Mouse (Mus musculus) embryonic facial prominence, embryonic 13.5 days (tissue): ENCODE measurements around the gene Nfkbil1. TPM values are rescaled to one million over a fixed set of nuclear protein-coding genes. Genes with fewer than 3 reads are reported as not detected.
A peak's percentile ranks its signal among the peaks of the same experiment; 100 is the strongest.

Experiments
- ATAC-seq: fragments of 200-750 bp; cut with Nextera tagmentation; 2 replicates; pipeline ENCODE4 v1.8.0; 2017; ENCODE audit warnings: low read depth; ENCODE audit not compliant: insufficient number of reproducible peaks, insufficient read depth, low FRiP score, low TSS enrichment
- H3K27ac ChIP-seq: fragments of 300-500 bp; sonication (generic); 2 replicates; pipeline ENCODE4 v1.5.1; 2015; ENCODE audit warnings: moderate library complexity, mild to moderate bottlenecking, inconsistent platforms
- H3K27me3 ChIP-seq: fragments of 300-500 bp; sonication (generic); 2 replicates; pipeline ENCODE4 v1.6.1; 2015; ENCODE audit warnings: mild to moderate bottlenecking, inconsistent platforms
- H3K36me3 ChIP-seq: fragments of 300-500 bp; sonication (generic); 2 replicates; pipeline ENCODE4 v1.6.1; 2015; ENCODE audit warnings: mild to moderate bottlenecking, inconsistent platforms
- H3K4me1 ChIP-seq: fragments of 300-500 bp; sonication (generic); 2 replicates; pipeline ENCODE4 v1.6.1; 2015; ENCODE audit warnings: inconsistent platforms
- H3K4me2 ChIP-seq: fragments of 300-500 bp; sonication (generic); 2 replicates; pipeline ENCODE4 v1.6.1; 2015; ENCODE audit warnings: moderate library complexity, mild to moderate bottlenecking, inconsistent platforms
- H3K4me3 ChIP-seq: fragments of 300-500 bp; sonication (generic); 2 replicates; pipeline ENCODE4 v1.5.1; 2015; ENCODE audit warnings: mild to moderate bottlenecking, inconsistent platforms
- H3K9ac ChIP-seq: fragments of 300-500 bp; sonication (generic); 2 replicates; pipeline ENCODE4 v1.6.1; 2015; ENCODE audit warnings: mild to moderate bottlenecking, inconsistent platforms
- H3K9me3 ChIP-seq: fragments of 300-500 bp; sonication (generic); 2 replicates; pipeline ENCODE4 v1.6.1; 2016; ENCODE audit warnings: inconsistent platforms
- WGBS: fragments of 180-500 bp; shearing (Covaris S2); methylation state at CpG from one replicate; pipeline ENCODE4 v1.1.7; 2015; ENCODE audit warnings: mixed read lengths; 5-methylcytosine and 5-hydroxymethylcytosine counted together
- polyA plus RNA-seq: library from polyadenylated mRNA; unstranded; fragments of >200 nt; fragmentation: Nextera tagmentation; extraction: Ambion mirVana; gene quantifications from 2 replicates; pipeline ENCODE4 v1.2.1, GENCODE M21; 2015

Nfkbil1 gene
- polyA plus RNA-seq, 1 experiment from 2014 or later = 12.0 TPM

DNA sequence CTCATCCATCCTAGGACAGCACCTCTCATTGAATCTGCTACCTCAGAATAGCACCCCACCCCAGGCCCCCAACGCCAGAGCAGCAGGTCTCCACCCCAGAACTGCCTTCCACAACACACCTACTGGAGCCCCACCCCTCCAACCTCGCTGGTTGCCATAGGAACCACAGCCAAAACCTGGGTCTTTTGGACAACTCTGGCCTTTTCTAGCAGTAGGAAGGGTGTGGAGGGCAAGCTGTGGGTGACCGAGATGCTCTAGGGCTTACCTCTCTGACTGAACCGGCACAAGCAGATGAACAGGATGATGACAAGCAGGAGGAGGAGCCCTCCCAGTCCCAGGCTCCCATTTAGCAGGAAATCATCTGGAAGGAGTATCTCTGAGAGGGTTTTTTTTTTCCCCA, 48.9 kb downstream of the Nfkbil1 start:
- under 1% methylated on average over 4 of the region's 4 CpGs for WGBS
- Histone ChIP-seq H3K4me2 (peak overlapping the region; percentile 60), H3K9me3 (no peaks in the 10 kb centered on the region), H3K27me3 (no peaks in the 10 kb centered on the region), H3K4me1 (peaks cover 9% of the 10 kb centered on the region), H3K27ac (peak overlapping the region; percentile 84), H3K4me3 (peak overlapping the region; percentile 44), H3K9ac (no peak overlapping the region), H3K36me3 (no peaks in the 10 kb centered on the region)
- no peak; the same call in 1 of the 2 replicates for ATAC-seq

DNA sequence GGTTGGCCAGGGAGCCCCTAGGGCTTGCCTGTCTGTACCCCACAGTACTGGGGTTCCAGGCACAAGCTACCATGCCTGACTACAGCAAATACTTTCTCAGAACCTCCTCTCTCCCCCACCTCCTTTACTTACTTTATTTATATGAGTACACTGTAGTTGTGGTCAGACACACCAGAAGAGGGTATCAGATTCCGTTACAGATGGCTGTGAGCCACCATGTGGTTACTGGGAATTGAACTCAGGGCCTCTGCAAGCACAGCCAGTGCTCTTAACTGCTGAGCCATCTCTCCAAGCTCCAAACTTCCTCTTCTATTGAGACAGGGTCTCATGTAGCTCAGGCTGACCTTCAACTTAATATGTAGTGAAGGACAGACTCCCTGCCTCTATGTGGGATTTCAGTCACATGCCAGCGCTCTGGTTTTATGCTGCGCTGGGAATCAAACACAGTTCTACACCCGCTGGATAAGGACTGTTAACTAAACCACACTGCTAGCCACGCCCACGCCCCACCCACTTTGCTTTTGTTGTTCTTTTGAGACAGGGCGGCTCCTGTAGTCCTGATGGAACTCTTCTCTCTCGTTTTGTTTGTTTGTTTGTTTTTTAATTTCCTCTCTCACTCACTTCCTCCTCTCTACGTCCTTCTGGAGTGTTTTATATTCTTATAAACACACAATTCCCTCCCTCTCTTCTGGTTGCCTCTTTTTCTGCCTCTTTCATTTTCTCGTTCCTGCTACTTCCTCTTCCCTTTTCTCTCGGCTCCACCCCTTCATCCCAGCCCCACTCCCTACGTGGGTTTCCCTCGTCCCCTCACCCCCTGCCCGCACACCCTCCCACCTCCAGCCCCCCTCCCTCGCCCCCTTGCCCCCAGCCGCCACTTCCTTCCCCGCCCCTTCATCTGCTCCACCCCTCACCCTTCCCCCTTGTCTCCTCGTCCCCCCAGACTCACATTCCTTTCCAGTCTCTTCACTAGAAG, 49.7 kb downstream of the Nfkbil1 start:
- ATAC-seq = peak; percentile 49; the same call in 1 of the 2 replicates
- H3K4me2 ChIP-seq = peak overlapping the region; percentile 60
- peaks cover 9% of the 10 kb centered on the region for H3K4me1 ChIP-seq
- H3K27me3 ChIP-seq = no peaks in the 10 kb centered on the region
- H3K27ac ChIP-seq = peak overlapping the region; percentile 84
- peak overlapping the region; percentile 49; the same call in 1 of the 2 replicates for H3K9ac ChIP-seq
- H3K4me3 ChIP-seq = peak overlapping the region; percentile 44
- no peaks in the 10 kb centered on the region for H3K36me3 ChIP-seq
- 3% methylated on average over 18 of the region's 18 CpGs for WGBS
- no peaks in the 10 kb centered on the region for H3K9me3 ChIP-seq

DNA sequence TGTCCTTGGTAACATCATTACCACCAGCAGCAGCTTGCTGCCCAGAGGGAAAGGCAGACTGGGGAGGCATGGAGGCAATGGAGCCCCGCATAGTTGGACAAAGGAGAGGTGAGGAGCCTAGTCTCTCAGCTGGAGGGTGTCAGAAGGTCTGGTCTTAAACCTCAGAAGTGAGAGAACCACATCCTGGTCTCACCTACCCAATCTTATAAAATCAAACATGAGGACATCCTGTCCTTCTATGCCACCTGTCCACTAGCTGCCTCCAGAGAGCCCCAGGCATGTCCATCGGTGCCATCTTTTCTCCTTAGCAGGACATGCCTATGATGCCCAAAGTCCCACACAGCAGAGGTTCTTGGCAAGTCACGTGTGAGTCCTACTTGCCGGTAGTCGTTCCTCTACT, 55.5 kb downstream of the Nfkbil1 start:
- Histone ChIP-seq H3K4me3 (no peak overlapping the region), H3K36me3 (no peaks in the 10 kb centered on the region), H3K4me1 (no peaks in the 10 kb centered on the region), H3K4me2 (no peak overlapping the region), H3K9me3 (no peaks in the 10 kb centered on the region), H3K27me3 (no peaks in the 10 kb centered on the region), H3K27ac (no peak overlapping the region), H3K9ac (no peak overlapping the region)
- whole genome bisulfite sequencing = 83% methylated on average over 5 of the region's 5 CpGs
- no peak for ATAC-seq

DNA sequence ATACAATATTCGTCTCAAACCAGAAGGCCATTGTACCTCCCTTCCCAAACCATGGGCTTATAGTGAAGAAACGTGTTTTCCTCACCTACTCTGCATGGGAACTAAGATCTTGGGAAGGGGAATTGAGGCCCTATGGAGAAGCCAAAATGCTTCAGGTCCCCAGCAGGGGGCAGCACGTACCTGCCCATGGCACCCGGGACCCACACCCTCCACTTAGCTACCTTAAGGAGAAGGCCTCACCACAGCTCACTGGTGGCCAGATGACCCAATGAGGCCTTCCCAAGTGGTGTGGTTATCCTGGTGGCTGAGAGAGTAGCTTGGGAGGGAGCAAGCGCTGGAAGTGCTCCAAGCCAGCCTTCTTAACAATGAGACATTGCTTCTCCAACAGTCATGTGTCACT, 57.1 kb downstream of the Nfkbil1 start:
- ATAC-seq = 0 out of 2 replicates have a peak, but pooled peaks have one; percentile 35
- Histone ChIP-seq H3K36me3 (no peaks in the 10 kb centered on the region), H3K27me3 (no peaks in the 10 kb centered on the region), H3K4me1 (peaks cover 9% of the 10 kb centered on the region), H3K9me3 (no peaks in the 10 kb centered on the region), H3K27ac (no peak overlapping the region), H3K4me2 (no peak overlapping the region), H3K9ac (no peak overlapping the region), H3K4me3 (no peak overlapping the region)
- WGBS = 10% methylated on average over 5 of the region's 5 CpGs

DNA sequence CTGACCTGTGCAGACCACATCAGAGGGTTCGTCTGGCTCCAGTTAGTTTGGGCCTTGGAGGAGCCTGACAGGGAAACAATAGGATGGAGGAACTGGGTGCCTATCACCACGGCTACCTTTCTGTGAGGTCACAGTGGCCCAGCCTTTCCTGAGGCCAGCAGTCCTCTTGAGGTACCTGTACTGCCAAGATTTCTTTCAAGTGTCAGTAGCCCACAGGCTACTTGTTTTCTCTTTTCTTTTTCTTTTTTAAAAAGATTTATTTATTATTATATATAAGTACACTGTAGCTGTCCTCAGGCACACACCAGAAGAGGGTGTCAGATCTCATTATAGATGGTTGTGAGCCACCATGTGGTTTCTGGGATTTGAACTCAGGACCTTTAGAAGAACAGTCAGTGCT, 59.6 kb downstream of the Nfkbil1 start, which contains the start of gene Aif1:
Aif1 (minus strand) TSS at position 101 of the 400 bp plus-strand sequence.
- Histone ChIP-seq H3K27ac (no peak within 1 kb of the TSS), H3K27me3 (no peaks in the 10 kb centered on the region), H3K9me3 (no peaks in the 10 kb centered on the region), H3K36me3 (no peaks in the 10 kb centered on the region), H3K4me3 (no peak within 1 kb of the TSS), H3K4me2 (no peak within 1 kb of the TSS), H3K9ac (no peak within 1 kb of the TSS), H3K4me1 (peaks cover 15% of the 10 kb centered on the region)
- WGBS = 44% methylated on average over 2 of the region's 2 CpGs
- no peak for ATAC-seq

DNA sequence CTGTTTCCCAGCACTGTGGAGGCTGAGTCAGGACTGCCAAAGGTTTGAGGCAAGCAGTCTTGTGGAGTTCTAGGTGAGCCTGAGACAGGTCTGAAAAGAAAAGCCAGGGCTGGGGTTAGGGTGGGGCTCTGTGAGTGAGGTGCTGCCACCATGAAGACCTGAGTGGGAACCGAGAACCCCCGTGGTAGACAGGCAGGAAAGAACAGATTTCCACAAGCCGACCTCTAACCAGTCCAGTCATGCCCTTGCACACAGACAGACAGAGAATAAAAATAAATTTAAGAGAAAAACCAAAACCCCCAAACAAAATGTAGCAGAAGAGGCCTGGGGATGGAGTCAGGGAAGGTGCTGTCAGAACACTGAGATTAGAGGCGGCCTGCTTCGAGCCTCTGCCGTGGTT, 60.2 kb downstream of the Nfkbil1 start:
- H3K9ac ChIP-seq = no peak overlapping the region
- no peak overlapping the region for H3K4me3 ChIP-seq
- 58% methylated on average over 6 of the region's 6 CpGs for WGBS
- H3K9me3 ChIP-seq = no peaks in the 10 kb centered on the region
- H3K4me2 ChIP-seq = no peak overlapping the region
- peaks cover 15% of the 10 kb centered on the region for H3K4me1 ChIP-seq
- H3K27ac ChIP-seq = no peak overlapping the region
- H3K27me3 ChIP-seq = no peaks in the 10 kb centered on the region
- no peak for ATAC-seq
- H3K36me3 ChIP-seq = no peaks in the 10 kb centered on the region

DNA sequence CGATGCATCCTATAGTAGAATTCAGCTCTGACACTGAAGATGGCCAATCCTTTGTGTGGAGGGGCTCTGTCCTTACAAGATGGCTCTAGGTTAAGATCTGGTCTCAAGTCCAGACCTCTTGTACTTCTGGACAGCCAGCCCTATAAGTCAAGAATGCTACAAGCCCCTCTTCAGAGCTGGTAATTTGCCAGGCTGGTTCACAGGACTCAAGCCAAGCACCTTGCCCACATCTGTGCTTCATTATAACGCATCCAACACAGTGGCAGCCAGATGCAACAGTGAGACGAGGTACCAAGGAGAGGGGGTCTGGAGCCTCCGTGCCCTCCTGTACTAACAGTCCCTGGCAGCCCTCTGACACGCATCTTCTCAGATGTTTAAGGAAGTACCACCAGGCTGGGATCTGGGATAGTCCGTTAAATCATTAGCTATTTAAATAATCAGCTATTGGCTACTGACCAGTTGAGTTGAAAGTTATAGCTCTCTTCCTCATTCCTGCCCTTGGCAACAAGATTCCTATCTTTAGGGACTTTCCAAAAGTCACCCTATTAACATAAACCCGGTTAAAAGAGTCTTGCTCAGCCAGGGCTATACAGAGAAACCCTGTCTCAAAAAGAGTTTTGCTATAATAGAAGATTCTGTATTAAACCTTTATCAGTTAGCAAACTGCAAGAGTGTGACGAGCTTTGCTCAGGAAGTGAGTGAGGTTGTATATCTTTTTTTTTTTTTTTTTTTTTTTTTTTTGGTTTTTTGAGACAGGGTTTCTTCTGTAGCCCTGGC, 61.2 kb downstream of the Nfkbil1 start:
- ATAC-seq = no peak

DNA sequence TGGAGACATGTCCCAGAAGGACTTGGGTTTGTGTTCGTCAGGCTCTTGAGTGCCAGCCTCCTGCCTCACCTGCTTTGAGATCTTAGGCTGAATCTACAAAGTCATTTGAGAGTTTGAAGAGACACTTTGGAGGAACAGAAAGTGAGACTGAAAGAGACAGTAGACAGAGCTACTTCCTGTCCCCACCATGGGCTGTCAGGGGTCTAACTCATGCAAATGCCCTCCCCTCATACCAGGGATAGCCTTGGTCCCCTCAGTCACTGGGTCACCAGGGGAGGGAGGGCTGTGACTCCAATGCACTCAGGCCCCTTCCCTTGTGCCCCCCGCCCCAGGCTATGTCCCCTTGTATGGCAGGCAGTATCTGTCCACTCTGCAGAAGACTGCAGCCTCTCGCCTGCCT, 62.3 kb downstream of the Nfkbil1 start:
- H3K9me3 ChIP-seq = no peaks in the 10 kb centered on the region
- H3K27ac ChIP-seq = peak overlapping the region; percentile 39; the same call in 1 of the 2 replicates
- H3K4me2 ChIP-seq = no peak overlapping the region
- ATAC-seq = no peak
- H3K4me3 ChIP-seq = no peak overlapping the region
- 61% methylated on average over 3 of the region's 3 CpGs for WGBS
- no peak overlapping the region for H3K9ac ChIP-seq
- no peaks in the 10 kb centered on the region for H3K27me3 ChIP-seq
- H3K36me3 ChIP-seq = no peaks in the 10 kb centered on the region
- peaks cover 15% of the 10 kb centered on the region for H3K4me1 ChIP-seq

More for the DNA sequence above, 61.2 kb downstream of the Nfkbil1 start:
- peak overlapping the region; percentile 39 for H3K27ac ChIP-seq
- H3K4me2 ChIP-seq = no peak overlapping the region
- no peak overlapping the region for H3K4me3 ChIP-seq
- H3K9me3 ChIP-seq = no peaks in the 10 kb centered on the region
- WGBS = 48% methylated on average over 8 of the region's 8 CpGs
- no peaks in the 10 kb centered on the region for H3K36me3 ChIP-seq
- no peaks in the 10 kb centered on the region for H3K27me3 ChIP-seq
- peaks cover 15% of the 10 kb centered on the region for H3K4me1 ChIP-seq
- 0 out of 2 replicates have a peak overlapping the region, but pooled peaks have one; percentile 49 for H3K9ac ChIP-seq

DNA sequence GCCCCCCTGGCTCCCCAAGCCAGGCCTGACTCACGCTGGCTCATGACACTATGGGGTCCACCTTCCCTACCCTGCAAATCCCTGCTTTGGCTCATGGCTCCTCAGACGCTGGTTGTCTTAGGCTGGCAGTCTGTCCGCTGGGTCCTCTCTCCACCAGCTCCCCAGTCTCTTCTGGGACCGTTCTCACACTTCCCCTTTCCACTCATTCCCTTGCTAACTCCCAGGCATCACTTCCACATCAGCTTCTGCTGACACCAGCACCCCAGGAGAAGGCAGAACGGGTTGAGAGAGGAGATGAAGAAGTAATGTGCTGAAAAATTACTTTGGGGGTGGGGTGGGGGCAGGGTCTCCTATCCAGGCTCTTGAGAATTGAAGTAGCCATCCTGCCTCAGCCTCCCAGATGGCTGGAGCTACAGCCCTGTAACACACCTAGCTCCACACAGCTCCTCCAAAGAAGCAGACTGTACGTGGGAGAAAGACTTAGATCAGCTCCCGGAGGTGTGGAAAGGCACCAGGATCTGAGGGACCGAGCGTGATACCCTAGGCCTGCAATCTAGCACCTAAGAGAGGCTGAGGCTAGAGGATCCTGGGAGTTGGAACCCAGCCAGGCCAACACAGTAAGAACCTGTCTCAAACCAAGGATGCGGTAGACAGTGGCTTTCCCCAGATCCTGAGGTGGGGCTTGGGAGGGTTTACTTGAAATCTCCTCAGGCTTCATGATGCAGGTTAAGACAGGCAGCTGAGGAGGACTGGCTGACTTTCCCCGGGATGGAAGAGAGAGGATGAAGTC, 63.0 kb downstream of the Nfkbil1 start:
- no peaks in the 10 kb centered on the region for H3K36me3 ChIP-seq
- WGBS = 60% methylated on average over 11 of the region's 11 CpGs
- no peaks in the 10 kb centered on the region for H3K27me3 ChIP-seq
- no peak overlapping the region for H3K4me2 ChIP-seq
- H3K9me3 ChIP-seq = no peaks in the 10 kb centered on the region
- ATAC-seq = 0 out of 2 replicates have a peak, but pooled peaks have one; percentile 22
- H3K9ac ChIP-seq = no peak overlapping the region
- H3K4me3 ChIP-seq = no peak overlapping the region
- peak overlapping the region; percentile 39; the same call in 1 of the 2 replicates for H3K27ac ChIP-seq
- H3K4me1 ChIP-seq = peaks cover 15% of the 10 kb centered on the region
